Mouse (Mus musculus) hindbrain, embryonic 11.5 days (tissue): Measurements from ENCODE around the gene Mtfr2. TPM values are rescaled to one million over a fixed set of nuclear protein-coding genes. Genes with fewer than 3 reads are reported as not detected.

Experiments used
- ATAC-seq: fragments of 200-750 bp; cut with Nextera tagmentation; 2 replicates; pipeline ENCODE4 v1.8.0; 2017; ENCODE audit warnings: mild to moderate bottlenecking, moderate TSS enrichment, moderate library complexity; ENCODE audit not compliant: low FRiP score
- DNase-seq: peaks from one replicate; pipeline ENCODE4 v3.0.0-alpha.2; 2015; ENCODE audit warnings: low spot score
- H3K27ac ChIP-seq: fragments of 300-500 bp; sonication (generic); 2 replicates; pipeline ENCODE4 v1.5.1; 2014; ENCODE audit warnings: mild to moderate bottlenecking, low read depth, low read length
- H3K27me3 ChIP-seq: fragments of 300-500 bp; sonication (generic); 2 replicates; pipeline ENCODE4 v1.6.1; 2014; ENCODE audit warnings: mild to moderate bottlenecking, low read length, moderate library complexity, mixed read lengths; ENCODE audit not compliant: control insufficient read depth, insufficient read depth
- H3K36me3 ChIP-seq: fragments of 300-500 bp; sonication (generic); 2 replicates; pipeline ENCODE4 v1.6.1; 2014; ENCODE audit warnings: mild to moderate bottlenecking, low read length, moderate library complexity, mixed read lengths; ENCODE audit not compliant: control insufficient read depth, insufficient read depth
- H3K4me1 ChIP-seq: fragments of 300-500 bp; sonication (generic); replicated peaks from 2 replicates; pipeline ENCODE4 v1.6.1; 2014; ENCODE audit warnings: low read length, mixed read lengths; ENCODE audit not compliant: control insufficient read depth, insufficient read depth
- H3K4me2 ChIP-seq: fragments of 300-500 bp; sonication (generic); replicated peaks from 2 replicates; pipeline ENCODE4 v1.6.1; 2014; ENCODE audit warnings: mild to moderate bottlenecking, low read depth, low read length
- H3K4me3 ChIP-seq: fragments of 300-500 bp; sonication (generic); 2 replicates; pipeline ENCODE4 v1.5.1; 2014; ENCODE audit warnings: low read depth, low read length
- H3K9ac ChIP-seq: fragments of 300-500 bp; sonication (generic); 2 replicates; pipeline ENCODE4 v1.6.1; 2014; ENCODE audit warnings: low read depth, low read length
- H3K9me3 ChIP-seq: fragments of 300-500 bp; sonication (generic); 2 replicates; pipeline ENCODE4 v1.6.1; 2016; ENCODE audit warnings: low read length; ENCODE audit not compliant: control insufficient read depth
- WGBS: fragments of 180-500 bp; shearing (Covaris S2); extraction: QIAGEN DNeasy Blood & Tissue Kit; methylation state at CpG from one replicate; pipeline ENCODE4 v1.1.7; 2014; 5-methylcytosine and 5-hydroxymethylcytosine counted together
- polyA plus RNA-seq: library from polyadenylated mRNA; unstranded; fragments of >200 nt; fragmentation: Nextera tagmentation; extraction: Ambion mirVana; gene quantifications from 2 replicates; pipeline ENCODE4 v1.2.1, GENCODE M21; 2014

The Mtfr2 gene
- polyA plus RNA-seq, 1 experiment from 2014 or later: 3.7 TPM

DNA sequence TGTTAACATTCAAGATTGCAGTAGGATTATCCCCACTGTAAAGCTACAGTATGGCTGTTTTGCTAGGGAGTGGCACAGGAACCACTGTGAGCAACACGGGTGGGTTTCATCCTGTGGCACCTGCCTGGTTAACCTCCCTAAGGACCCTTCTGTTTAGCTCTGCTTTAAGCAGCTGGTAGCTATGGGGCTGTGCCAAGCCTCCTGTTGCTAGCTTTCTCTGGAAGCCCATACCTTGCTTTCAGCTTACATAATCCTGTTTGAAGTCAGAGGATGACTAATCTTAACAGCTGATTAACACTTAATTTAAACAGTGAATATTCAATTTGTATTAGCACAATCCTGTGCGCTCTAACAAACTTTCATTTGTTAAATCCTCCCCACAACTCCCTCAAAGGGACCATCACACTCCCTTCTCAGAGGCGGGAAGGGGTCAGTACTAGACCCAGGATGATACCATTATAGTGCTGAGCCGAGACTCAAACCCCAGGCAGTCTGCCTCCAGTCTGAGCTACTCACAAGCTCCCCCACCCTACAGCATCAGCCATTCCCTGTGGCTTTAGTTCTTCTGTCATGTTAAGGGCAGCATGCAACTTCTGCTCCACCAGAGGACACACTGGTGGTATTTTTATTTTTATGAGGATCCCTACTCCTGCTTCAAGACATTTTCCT, 15.0 kb downstream of the Mtfr2 start:
- no peaks in the 10 kb centered on the region for H3K9me3 ChIP-seq
- no peak for DNase-seq
- H3K27me3 ChIP-seq: no peaks in the 10 kb centered on the region
- 83% methylated on average over 4 of the region's 4 CpGs for WGBS
- no peaks in the 10 kb centered on the region for H3K4me1 ChIP-seq
- no peak overlapping the region for H3K4me3 ChIP-seq
- H3K27ac ChIP-seq: no peak overlapping the region
- no peaks in the 10 kb centered on the region; the same call in 1 of the 2 replicates for H3K36me3 ChIP-seq
- H3K9ac ChIP-seq: no peak overlapping the region
- ATAC-seq: no peak
- H3K4me2 ChIP-seq: no peak overlapping the region

DNA sequence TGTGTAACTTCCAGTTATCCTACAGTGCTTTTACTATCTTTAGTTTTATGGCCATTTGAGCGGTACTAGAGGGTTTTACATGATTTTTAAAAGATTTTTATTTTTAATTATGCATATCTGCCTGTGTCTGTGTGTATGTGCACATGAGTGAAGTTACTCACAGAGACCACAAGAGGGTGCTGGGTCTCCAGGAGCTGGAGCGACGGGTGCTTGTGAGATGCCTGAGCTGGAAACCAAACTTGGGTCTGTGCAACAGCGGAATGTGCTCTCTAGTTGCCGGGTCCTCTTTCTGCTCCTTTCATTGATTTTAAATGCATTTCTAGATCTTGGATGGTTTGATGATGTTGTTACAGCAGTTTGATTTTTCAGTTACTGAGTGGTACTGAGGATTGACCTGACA, 24.5 kb downstream of the Mtfr2 start:
- no peak overlapping the region for H3K27ac ChIP-seq
- no peak for DNase-seq
- H3K9me3 ChIP-seq: no peaks in the 10 kb centered on the region
- no peak overlapping the region for H3K4me2 ChIP-seq
- H3K4me3 ChIP-seq: no peak overlapping the region
- H3K4me1 ChIP-seq: no peaks in the 10 kb centered on the region
- ATAC-seq: no peak
- 93% methylated on average over 5 of the region's 5 CpGs for WGBS
- H3K9ac ChIP-seq: no peak overlapping the region
- H3K36me3 ChIP-seq: no peaks in the 10 kb centered on the region
- no peaks in the 10 kb centered on the region for H3K27me3 ChIP-seq

GRCm38 (mm10) chr10:20377621-20378020, 30.1 kb downstream of the Mtfr2 start:
- Histone ChIP-seq H3K27ac (no peak overlapping the region), H3K4me3 (no peak overlapping the region), H3K9me3 (no peaks in the 10 kb centered on the region), H3K4me1 (no peaks in the 10 kb centered on the region), H3K27me3 (no peaks in the 10 kb centered on the region), H3K4me2 (no peak overlapping the region), H3K36me3 (no peaks in the 10 kb centered on the region), H3K9ac (no peak overlapping the region)
- WGBS: 92% methylated on average over 9 of the region's 9 CpGs
- ATAC-seq (no peak), DNase-seq (no peak)

GRCm38 (mm10) chr10:20379071-20379735, 31.6 kb downstream of the Mtfr2 start:
- no peaks in the 10 kb centered on the region for H3K9me3 ChIP-seq

DNA sequence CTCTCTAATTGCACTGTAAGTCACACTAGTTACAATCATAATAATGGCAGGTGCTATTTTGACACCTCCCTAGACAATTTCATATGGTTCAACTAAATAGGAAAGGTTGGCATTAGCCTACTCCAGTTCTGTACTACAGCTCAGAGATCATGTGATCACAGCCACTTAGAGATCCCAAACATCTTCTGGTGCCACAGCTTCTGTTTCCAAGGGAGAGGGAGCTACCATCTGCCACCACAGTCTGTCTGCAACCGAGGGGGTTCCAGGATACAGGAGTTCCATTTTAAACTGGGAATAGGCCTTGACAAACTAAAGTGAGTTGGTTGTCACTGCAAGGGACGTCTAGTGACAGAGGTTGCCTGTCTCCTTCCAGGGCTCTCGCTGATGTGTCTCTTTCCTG, 33.2 kb downstream of the Mtfr2 start:
- Histone ChIP-seq H3K9ac (no peak overlapping the region), H3K27ac (no peak overlapping the region), H3K36me3 (no peaks in the 10 kb centered on the region), H3K4me1 (no peaks in the 10 kb centered on the region), H3K27me3 (no peaks in the 10 kb centered on the region), H3K9me3 (no peaks in the 10 kb centered on the region), H3K4me3 (no peak overlapping the region), H3K4me2 (no peak overlapping the region)
- DNase-seq (no peak), ATAC-seq (no peak)
- WGBS: 84% methylated on average over 3 of the region's 3 CpGs

More at GRCm38 (mm10) chr10:20379071-20379735, 31.6 kb downstream of the Mtfr2 start:
- H3K4me2 ChIP-seq: no peak overlapping the region
- H3K9ac ChIP-seq: no peak overlapping the region
- ATAC-seq (no peak), DNase-seq (no peak)
- H3K27ac ChIP-seq: no peak overlapping the region
- no peaks in the 10 kb centered on the region for H3K27me3 ChIP-seq
- no peaks in the 10 kb centered on the region for H3K4me1 ChIP-seq
- no peaks in the 10 kb centered on the region for H3K36me3 ChIP-seq
- 84% methylated on average over 9 of the region's 9 CpGs for WGBS
- no peak overlapping the region for H3K4me3 ChIP-seq

GRCm38 (mm10) chr10:20381352-20381751, 33.8 kb downstream of the Mtfr2 start:
- H3K27me3 ChIP-seq: no peaks in the 10 kb centered on the region

GRCm38 (mm10) chr10:20382807-20383419, 35.3 kb downstream of the Mtfr2 start:
- ATAC-seq (no peak), DNase-seq (peak; percentile 13)
- no peaks in the 10 kb centered on the region for H3K27me3 ChIP-seq
- WGBS: 75% methylated on average over 6 of the region's 6 CpGs
- no peak overlapping the region for H3K9ac ChIP-seq
- H3K27ac ChIP-seq: no peak overlapping the region
- no peak overlapping the region for H3K4me2 ChIP-seq
- no peak overlapping the region for H3K4me3 ChIP-seq
- no peaks in the 10 kb centered on the region for H3K9me3 ChIP-seq
- H3K4me1 ChIP-seq: no peaks in the 10 kb centered on the region
- no peaks in the 10 kb centered on the region for H3K36me3 ChIP-seq

More at GRCm38 (mm10) chr10:20381352-20381751, 33.8 kb downstream of the Mtfr2 start:
- WGBS: 92% methylated on average over 3 of the region's 3 CpGs
- Histone ChIP-seq H3K9me3 (no peaks in the 10 kb centered on the region), H3K4me1 (no peaks in the 10 kb centered on the region), H3K9ac (no peak overlapping the region), H3K36me3 (no peaks in the 10 kb centered on the region), H3K4me3 (no peak overlapping the region), H3K4me2 (no peak overlapping the region), H3K27ac (no peak overlapping the region)
- ATAC-seq: no peak
- no peak for DNase-seq

- H3K9me3 ChIP-seq: no peaks in the 10 kb centered on the region
- ATAC-seq: no peak
- no peak overlapping the region for H3K27ac ChIP-seq
- no peak overlapping the region for H3K4me3 ChIP-seq
- no peaks in the 10 kb centered on the region for H3K4me1 ChIP-seq
- 74% methylated on average over 3 of the region's 3 CpGs for WGBS
- H3K36me3 ChIP-seq: no peaks in the 10 kb centered on the region
- no peak overlapping the region for H3K9ac ChIP-seq
- DNase-seq: no peak
- no peak overlapping the region for H3K4me2 ChIP-seq
- H3K27me3 ChIP-seq: no peaks in the 10 kb centered on the region
Measured at GRCm38 (mm10) chr10:20390568-20390967, 43.0 kb downstream of the Mtfr2 start.

DNA sequence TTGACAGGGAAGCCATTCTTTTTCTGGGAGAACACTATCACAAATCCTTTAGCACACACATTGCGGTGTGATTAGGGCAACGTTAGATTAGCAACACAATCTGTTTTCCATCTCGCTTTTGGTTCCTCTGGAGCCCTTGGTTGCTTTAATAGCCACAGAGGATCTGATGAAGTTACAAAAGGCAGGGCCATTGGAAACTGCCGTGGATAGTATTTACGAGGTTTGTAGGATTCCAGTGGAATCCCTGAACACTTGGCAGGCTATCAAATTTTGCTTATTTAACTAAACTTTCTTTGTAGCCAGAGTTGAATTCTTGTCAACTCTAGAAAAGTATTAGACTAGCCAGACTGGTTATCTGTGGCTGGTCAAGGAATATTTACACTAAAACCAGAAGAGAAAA, 47.2 kb downstream of the Mtfr2 start:
- Histone ChIP-seq H3K9ac (no peak overlapping the region), H3K36me3 (no peaks in the 10 kb centered on the region), H3K4me3 (no peak overlapping the region), H3K4me1 (no peaks in the 10 kb centered on the region), H3K27me3 (no peaks in the 10 kb centered on the region), H3K27ac (no peak overlapping the region), H3K4me2 (no peak overlapping the region), H3K9me3 (no peaks in the 10 kb centered on the region)
- WGBS: 88% methylated on average over 5 of the region's 5 CpGs
- DNase-seq: no peak
- no peak for ATAC-seq
